Mouse (Mus musculus) ES-Bruce4 (cell line): ENCODE data around the gene Pla2g10. TPM values are rescaled to one million over a fixed set of nuclear protein-coding genes. Genes with fewer than 3 reads are reported as not detected.
"Not testable (repeated sequence)": the region's sequence is repeated elsewhere in the genome, so short reads cannot be mapped to it uniquely, and the experiment has no call there.

ENCODE experiments used
- H3K27ac ChIP-seq: 2 replicates; pipeline ENCODE4 v1.5.1; 2012; ENCODE audit warnings: low read length, inconsistent platforms; ENCODE audit not compliant: insufficient read depth
- H3K27me3 ChIP-seq: 2 replicates; pipeline ENCODE4 v1.6.1; 2012; ENCODE audit warnings: mild to moderate bottlenecking, low read length, inconsistent platforms; ENCODE audit not compliant: control insufficient read depth, poor library complexity, insufficient read depth, severe bottlenecking
- H3K36me3 ChIP-seq: 2 replicates; pipeline ENCODE4 v1.6.1; 2012; ENCODE audit warnings: inconsistent platforms, mild to moderate bottlenecking, low read length, moderate library complexity; ENCODE audit not compliant: control insufficient read depth, poor library complexity, insufficient read depth, severe bottlenecking
- H3K4me1 ChIP-seq: one replicate; pipeline ENCODE4 v1.8.1; 2011; ENCODE audit warnings: low read length; ENCODE audit not compliant: control insufficient read depth, insufficient read depth
- H3K4me3 ChIP-seq: 2 replicates; pipeline ENCODE4 v1.5.1; 2011; ENCODE audit warnings: low read depth, mild to moderate bottlenecking, low read length
- H3K9ac ChIP-seq: 2 replicates; pipeline ENCODE4 v1.6.1; 2012; ENCODE audit warnings: low read depth, mild to moderate bottlenecking, inconsistent platforms; ENCODE audit not compliant: poor library complexity, severe bottlenecking
- H3K9me3 ChIP-seq: replicated peaks from 2 replicates; pipeline ENCODE4 v1.6.1; 2012; ENCODE audit warnings: mild to moderate bottlenecking, low read length, inconsistent platforms; ENCODE audit not compliant: control insufficient read depth, poor library complexity, insufficient read depth, severe bottlenecking
- CTCF ChIP-seq: IDR thresholded peaks from one replicate; pipeline ENCODE4 v1.8.1; 2011; ENCODE audit warnings: low read depth, low read length
- EP300 ChIP-seq: IDR thresholded peaks from 2 replicates; pipeline ENCODE4 v1.6.1; 2011; ENCODE audit warnings: low read depth, low read length; ENCODE audit not compliant: insufficient read depth
- POLR2A ChIP-seq: IDR thresholded peaks from one replicate; pipeline ENCODE4 v1.8.1; 2011; ENCODE audit warnings: low read length; ENCODE audit not compliant: insufficient read depth
- polyA plus RNA-seq: library from polyadenylated mRNA; stranded (reverse); fragments of >200 nt; gene quantifications from 2 replicates; pipeline ENCODE4 v1.2.4, GENCODE M21; 2011; ENCODE audit warnings: low read depth; ENCODE audit not compliant: missing spikeins, insufficient read depth, insufficient read length

Pla2g10 gene
- polyA plus RNA-seq, 1 experiment: 7.8 TPM

DNA sequence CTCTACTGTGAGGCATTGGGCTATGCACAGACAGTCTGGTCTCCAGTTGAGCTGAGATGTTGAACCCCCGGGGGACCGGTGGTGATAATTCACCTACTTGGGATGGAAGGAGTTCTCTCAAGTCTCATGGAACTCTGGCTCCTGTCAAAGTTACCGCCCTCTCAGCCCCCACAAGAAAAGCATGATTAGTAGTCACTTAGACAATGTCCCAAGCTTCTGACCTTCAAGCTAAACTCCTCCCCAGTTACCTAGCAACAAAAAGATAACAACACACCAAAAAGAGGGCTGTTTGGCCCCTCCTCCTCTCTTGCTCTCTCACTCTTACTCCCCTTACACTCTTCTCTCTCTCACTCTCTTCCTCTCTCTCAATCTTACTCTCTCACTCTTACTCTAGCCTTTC is 33.7 kb upstream of the Pla2g10 start:
- Histone ChIP-seq H3K4me3 (no peak overlapping the region), H3K9ac (no peak overlapping the region), H3K27ac (peak overlapping the region; percentile 72; the same call in 1 of the 2 replicates), H3K27me3 (no peaks in the 10 kb centered on the region), H3K36me3 (no peaks in the 10 kb centered on the region), H3K4me1 (no peaks in the 10 kb centered on the region), H3K9me3 (no peaks in the 10 kb centered on the region)
- TF ChIP-seq EP300 (no peak), CTCF (no peak), POLR2A (no peak)

DNA sequence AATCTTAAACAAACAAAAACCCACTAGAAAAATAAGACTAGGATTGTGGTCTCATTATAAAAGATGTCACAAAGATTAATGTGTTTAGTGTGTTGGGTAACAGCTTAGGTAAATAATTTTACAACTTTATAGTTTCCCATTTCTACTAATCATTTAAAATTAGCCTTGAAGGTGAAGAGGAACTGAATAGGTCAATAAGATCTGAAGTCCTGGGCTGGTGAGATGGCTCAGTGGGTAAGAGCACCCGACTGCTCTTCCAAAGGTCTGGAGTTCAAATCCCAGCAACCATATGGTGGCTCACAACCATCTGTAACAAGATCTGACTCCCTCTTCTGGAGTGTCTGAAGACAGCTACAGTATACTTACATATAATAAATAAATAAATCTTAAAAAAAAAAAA is 32.0 kb upstream of the Pla2g10 start:
- H3K4me3 ChIP-seq, H3K27me3 ChIP-seq, H3K27ac ChIP-seq, H3K9ac ChIP-seq, H3K9me3 ChIP-seq, H3K4me1 ChIP-seq, H3K36me3 ChIP-seq: not testable (repeated sequence)

DNA sequence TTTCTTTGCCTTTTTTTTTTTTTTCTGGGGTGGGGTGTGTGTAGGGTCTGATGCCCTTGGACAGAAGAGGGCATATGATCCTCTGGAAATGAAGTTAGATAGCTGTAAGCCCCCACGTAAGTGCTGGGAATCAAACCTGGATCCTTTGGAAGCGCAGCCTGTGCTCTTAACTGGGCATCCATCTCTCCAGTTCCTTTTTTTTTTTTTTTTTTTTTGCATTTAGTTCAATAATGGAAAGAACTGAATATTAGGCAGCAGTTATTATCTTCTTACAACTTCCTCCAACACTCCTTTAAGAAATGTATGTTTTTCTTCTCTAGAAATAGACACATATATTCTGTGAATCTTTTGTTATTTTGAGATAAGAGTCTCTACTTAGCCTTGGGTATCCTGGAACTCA is 27.0 kb upstream of the Pla2g10 start:
- H3K4me3 ChIP-seq: no peak overlapping the region

DNA sequence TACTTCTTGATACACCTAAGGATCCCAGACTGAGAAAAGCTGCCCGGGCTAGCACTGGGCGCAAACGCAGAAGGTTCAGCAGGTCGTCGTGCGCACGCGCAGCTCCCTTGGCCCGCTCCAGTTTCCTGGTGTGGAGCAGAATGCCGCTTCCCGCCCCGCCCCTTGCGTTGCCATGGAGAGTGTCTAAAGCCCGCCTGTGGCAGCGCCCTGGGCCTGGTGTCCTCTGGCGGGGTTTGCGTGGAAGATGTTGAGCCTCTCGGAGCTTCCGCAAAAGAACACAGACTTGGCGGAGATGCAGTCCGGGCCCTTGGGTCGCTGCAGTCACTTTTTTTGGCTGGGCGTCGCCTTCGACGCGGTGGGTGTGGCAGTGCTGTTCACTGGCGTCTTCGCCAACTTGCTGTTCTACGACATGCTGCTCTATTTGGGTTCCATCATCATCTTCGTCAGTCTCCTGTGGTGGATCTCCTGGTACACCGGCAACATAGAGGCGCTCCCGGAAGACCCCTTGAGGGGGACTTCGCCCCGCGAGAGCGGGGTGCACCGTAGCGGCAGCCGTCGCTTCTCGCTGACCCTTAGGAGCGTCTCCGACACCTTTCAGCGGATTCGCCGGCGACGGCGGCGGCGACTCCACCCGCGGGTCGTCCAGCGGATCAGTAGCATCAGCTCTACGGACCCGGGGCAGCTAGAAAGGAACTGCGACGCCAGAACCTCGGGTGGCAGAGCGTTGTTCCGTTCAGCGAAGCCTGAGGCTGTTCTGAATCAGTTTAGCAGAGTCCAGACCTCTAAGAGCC is 23.8 kb upstream of the Pla2g10 start:
- no peaks in the 10 kb centered on the region for H3K36me3 ChIP-seq
- peak overlapping the region; percentile 2; the same call in 1 of the 2 replicates for H3K27ac ChIP-seq
- TF ChIP-seq EP300 (peak; percentile 71; the same call in 1 of the 2 replicates), POLR2A (peak; percentile 10), CTCF (no peak)
- peaks cover 9% of the 10 kb centered on the region for H3K9me3 ChIP-seq
- H3K4me3 ChIP-seq: peak overlapping the region; percentile 61
- no peaks in the 10 kb centered on the region for H3K4me1 ChIP-seq
- no peaks in the 10 kb centered on the region for H3K27me3 ChIP-seq
- peak overlapping the region; percentile 72 for H3K9ac ChIP-seq

More for the DNA sequence above, 27.0 kb upstream of the Pla2g10 start:
- H3K9ac ChIP-seq: peak overlapping the region; percentile 54
- H3K4me1 ChIP-seq: no peaks in the 10 kb centered on the region
- no peaks in the 10 kb centered on the region for H3K27me3 ChIP-seq
- TF ChIP-seq POLR2A (no peak), EP300 (no peak), CTCF (no peak)
- no peaks in the 10 kb centered on the region for H3K36me3 ChIP-seq
- no peak overlapping the region for H3K27ac ChIP-seq
- H3K9me3 ChIP-seq: no peaks in the 10 kb centered on the region

DNA sequence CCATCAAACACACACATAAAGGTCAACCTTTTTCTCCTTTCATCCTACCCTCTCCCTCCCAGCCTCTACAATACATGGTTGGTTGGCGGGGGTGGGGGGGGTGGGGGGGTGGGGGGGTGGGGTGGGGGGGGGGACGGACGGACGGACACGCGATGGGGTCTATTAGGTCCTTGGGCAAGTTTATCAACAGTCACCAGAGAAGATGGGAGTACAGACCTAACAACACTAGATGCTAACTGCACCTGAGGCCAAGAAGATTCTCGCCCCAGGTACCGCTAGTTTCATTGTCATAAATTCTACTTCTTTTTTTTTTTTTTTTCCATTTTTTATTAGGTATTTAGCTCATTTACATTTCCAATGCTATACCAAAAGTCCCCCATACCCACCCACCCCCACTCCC is 23.2 kb upstream of the Pla2g10 start:
- Histone ChIP-seq H3K27ac (peak overlapping the region; percentile 63; the same call in 1 of the 2 replicates), H3K4me3 (no peak overlapping the region), H3K9ac (0 out of 2 replicates have a peak overlapping the region, but pooled peaks have one; percentile 24), H3K4me1 (no peaks in the 10 kb centered on the region), H3K36me3 (no peaks in the 10 kb centered on the region), H3K9me3 (peaks cover 9% of the 10 kb centered on the region), H3K27me3 (no peaks in the 10 kb centered on the region)
- TF ChIP-seq POLR2A: no peak
- TF ChIP-seq CTCF: no peak
- no peak for TF ChIP-seq EP300

DNA sequence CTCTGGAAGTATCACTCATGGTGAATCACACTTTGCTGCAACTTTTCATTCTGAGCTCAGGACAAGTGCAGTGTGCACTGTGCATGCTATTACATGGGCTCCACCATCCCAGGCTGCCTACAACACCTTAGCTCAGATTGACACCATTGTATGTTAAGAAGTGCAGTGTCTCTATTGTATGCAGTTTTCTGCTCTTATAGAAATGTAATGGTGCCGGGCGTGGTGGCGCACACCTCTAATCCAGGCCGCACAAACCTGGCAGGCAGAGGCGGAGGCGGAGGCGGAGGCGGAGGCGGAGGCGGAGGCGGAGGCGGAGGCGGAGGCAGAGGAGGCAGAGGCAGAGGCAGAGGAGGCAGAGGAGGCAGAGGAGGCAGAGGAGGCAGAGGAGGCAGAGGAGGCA is 19.8 kb upstream of the Pla2g10 start:
- TF ChIP-seq EP300: 0 out of 2 replicates have a peak, but pooled peaks have one; percentile 32
- TF ChIP-seq CTCF: no peak
- TF ChIP-seq POLR2A: no peak
- H3K4me3 ChIP-seq: peak overlapping the region; percentile 5; the same call in 1 of the 2 replicates
- H3K36me3 ChIP-seq: no peaks in the 10 kb centered on the region
- peak overlapping the region; percentile 100 for H3K27ac ChIP-seq
- no peaks in the 10 kb centered on the region for H3K27me3 ChIP-seq
- no peak overlapping the region for H3K9ac ChIP-seq
- H3K4me1 ChIP-seq: no peaks in the 10 kb centered on the region
- H3K9me3 ChIP-seq: peaks cover 9% of the 10 kb centered on the region
